Mouse (Mus musculus): ENCODE results near the gene 1700017B05Rik.

GRCm38 (mm10) chr9:57261516-57261912 is 898 bp downstream of the 1700017B05Rik start:
- TF ChIP-seq CTCF (IDR thresholded peaks at IDR 0.05; ENCODE audit: low read depth) (no peak), EP300 (IDR thresholded peaks at IDR 0.05; ENCODE audit: low read depth) (no peak)
